Mouse (Mus musculus) heart, postnatal 14 days (tissue): ENCODE data around the gene Rbks. TPM values are rescaled to one million over a fixed set of nuclear protein-coding genes. Genes with fewer than 3 reads are reported as not detected.
"Not testable (repeated sequence)": the region's sequence is repeated elsewhere in the genome, so short reads cannot be mapped to it uniquely, and the experiment has no call there.

Experiments used
- DNase-seq, 2 experiments: peaks; one replicate each; pipeline ENCODE4 v3.0.0; 2021 to 2022
- intact Hi-C: fragments of 180-260 bp; cut with DNase I; formaldehyde crosslinking; loops from one replicate; pipeline ENCODE4 v1.15.1; 2025
- microRNA-seq, 2 experiments: library from miRNA; unstranded; fragments of <30 nt; microRNA quantifications; one replicate each; pipeline ENCODE4 v1.2.0; 2021 to 2022
- total RNA-seq, 2 experiments: library from RNA; stranded (reverse); gene quantifications; 2 replicates each; pipeline ENCODE4 v1.2.3; 2021

Rbks gene
- total RNA-seq, 2 experiments from 2014 or later: 3.9 to 4.5 TPM

GRCm38 (mm10) chr5:31591122-31591521, 106.3 kb downstream of the Rbks start:
- no peak for DNase-seq
- intact Hi-C loops: loop anchor here (10.0 kb wide), 2 partner anchors 544 to 604 kb away; partner anchors contain the start of gene Fosl2

- intact Hi-C loops: loop anchor here (10.0 kb wide), 2 partner anchors 545 to 605 kb away; partner anchors contain the start of gene Fosl2
- no peak for DNase-seq
These were observed 107.6 kb downstream of the Rbks start for GRCm38 (mm10) chr5:31589711-31590319.

- intact Hi-C loops, DNase-seq: not testable (repeated sequence)
These were observed 108.8 kb downstream of the Rbks start for GRCm38 (mm10) chr5:31588672-31589071.

GRCm38 (mm10) chr5:31588016-31588415, 109.4 kb downstream of the Rbks start:
- intact Hi-C loops: no loop called here
- no peak for DNase-seq

DNA sequence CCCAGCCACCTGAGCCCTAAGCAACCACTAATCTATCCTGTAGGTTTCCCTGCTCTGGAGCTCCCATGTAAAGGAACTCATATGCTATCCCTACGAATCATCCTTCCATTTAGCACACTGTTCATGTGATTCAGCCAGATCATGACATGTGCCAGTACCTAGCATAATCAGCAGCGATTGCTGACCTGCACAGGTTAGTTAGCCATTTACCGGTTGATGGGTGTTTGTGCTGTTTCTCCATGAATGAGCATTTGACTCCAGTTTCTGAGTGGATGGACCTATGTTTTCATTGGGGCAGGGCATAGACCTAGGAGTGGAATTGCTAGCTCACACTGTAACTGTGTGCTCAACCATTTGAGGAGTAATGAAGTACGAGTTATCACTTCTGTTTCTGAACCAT, 111.9 kb downstream of the Rbks start:
- intact Hi-C loops: no loop called here
- DNase-seq: no peak

- no peak for DNase-seq
- intact Hi-C loops: no loop called here
These were observed 114.2 kb downstream of the Rbks start for GRCm38 (mm10) chr5:31583261-31583660.

- intact Hi-C loops: no loop called here
- DNase-seq: no peak
These were observed 115.5 kb downstream of the Rbks start for GRCm38 (mm10) chr5:31581932-31582331.

- intact Hi-C loops: no loop called here
- no peak for DNase-seq
These were observed 116.2 kb downstream of the Rbks start for GRCm38 (mm10) chr5:31581263-31581662.

- intact Hi-C loops: no loop called here
- no peak for DNase-seq
These were observed 120.9 kb downstream of the Rbks start for GRCm38 (mm10) chr5:31576539-31576975.

Small RNA genes lying within 50 kb of the gene (microRNA-seq; reads per million reads assigned to microRNA genes)
- 0 reads per million in 2 experiments for gene Mir3473e

Other genes with a start within 250 kb of the Rbks start
- 10 to 100 TPM; 19.9 to 20.5 TPM for gene Zfp512, start 245.2 kb downstream of the Rbks start, total RNA-seq
- gene 4930548H24Rik, start 211.9 kb downstream of the Rbks start, total RNA-seq: under 1 TPM in 1 of 2 experiments, not detected in 1; 0.22 TPM
- gene Gpn1, start 202.9 kb downstream of the Rbks start, total RNA-seq: 10 to 100 TPM; 20.0 to 20.9 TPM
- gene Slc4a1ap, start 170.6 kb downstream of the Rbks start, total RNA-seq: 10 to 100 TPM; 21.4 to 21.9 TPM
- gene Supt7l, start 169.8 kb downstream of the Rbks start, total RNA-seq: 10 to 100 TPM; 13.9 to 14.0 TPM
- gene Mrpl33, start 100.7 kb downstream of the Rbks start, total RNA-seq: 100 to 1,000 TPM; 280 to 291 TPM
- 10 to 100 TPM; 34.1 to 35.9 TPM for gene Babam2, start 57 bp upstream of the Rbks start, total RNA-seq